Mouse (Mus musculus) brain, adult 2 months (tissue): ENCODE results near the gene Pgghg.
"Not testable (repeated sequence)": the region's sequence is repeated elsewhere in the genome, so short reads cannot be mapped to it uniquely, and the experiment has no call there.

ENCODE experiments used
- DNase-seq: peaks from one replicate; pipeline ENCODE4 v3.0.0; 2011; ENCODE audit warnings: low read depth, low spot score

The Pgghg gene

DNA sequence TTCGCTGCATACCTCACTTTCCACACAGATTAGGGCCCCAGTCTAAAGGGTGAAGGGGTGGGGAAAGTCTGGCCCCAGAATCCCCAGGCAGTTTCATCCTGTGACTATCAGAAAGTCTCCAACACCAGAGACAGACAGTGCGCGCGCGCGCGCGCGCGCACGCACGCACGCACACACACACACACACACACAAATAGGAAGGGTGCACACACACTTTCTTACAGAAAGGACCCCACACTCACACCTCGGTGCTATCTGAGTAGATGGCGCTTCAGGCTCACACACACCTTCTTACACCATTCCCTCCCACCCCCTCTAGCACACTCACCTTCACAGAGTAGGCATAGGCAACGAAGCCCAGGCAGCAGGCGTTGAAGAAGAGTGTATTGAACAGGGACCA is 14.2 kb downstream of the Pgghg start:
- DNase-seq = no peak

GRCm38 (mm10) chr7:140955758-140956555 is 14.8 kb downstream of the Pgghg start, which contains the start of the genes Gm45717 and Ifitm2:
Gene Gm45717, minus strand, starts transcription at chr7:140955937.
Gene Ifitm2, minus strand, starts transcription at chr7:140955987.
- DNase-seq = peak; percentile 83

- DNase-seq = no peak
Observed at GRCm38 (mm10) chr7:140956556-140956869, 15.3 kb downstream of the Pgghg start.

- DNase-seq = peak; percentile 57
Observed at GRCm38 (mm10) chr7:140959181-140959901, 18.1 kb downstream of the Pgghg start.

DNA sequence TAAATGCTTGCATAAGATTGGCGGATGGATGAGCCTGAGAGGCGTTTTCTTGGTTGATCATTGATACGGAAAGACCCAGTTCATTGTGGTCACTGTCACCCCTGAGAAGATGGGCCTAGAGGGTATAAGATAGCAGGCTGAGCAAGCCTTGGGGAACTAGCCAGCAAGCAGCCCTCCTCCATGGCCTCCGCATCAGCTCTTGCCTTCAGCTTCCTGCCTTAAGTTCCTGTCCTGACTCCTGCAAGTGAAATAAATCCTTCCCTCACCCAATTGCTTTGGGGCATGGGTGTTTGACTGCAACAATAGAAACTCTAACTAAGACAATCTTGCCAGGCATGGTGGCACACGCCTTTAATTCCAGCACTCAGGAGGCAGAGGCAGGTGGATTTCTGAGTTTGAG is 18.8 kb downstream of the Pgghg start:
- DNase-seq = no peak

- DNase-seq = no peak
Observed at GRCm38 (mm10) chr7:140961416-140961815, 20.2 kb downstream of the Pgghg start.

GRCm38 (mm10) chr7:140962733-140963132 is 21.5 kb downstream of the Pgghg start:
- no peak for DNase-seq

DNA sequence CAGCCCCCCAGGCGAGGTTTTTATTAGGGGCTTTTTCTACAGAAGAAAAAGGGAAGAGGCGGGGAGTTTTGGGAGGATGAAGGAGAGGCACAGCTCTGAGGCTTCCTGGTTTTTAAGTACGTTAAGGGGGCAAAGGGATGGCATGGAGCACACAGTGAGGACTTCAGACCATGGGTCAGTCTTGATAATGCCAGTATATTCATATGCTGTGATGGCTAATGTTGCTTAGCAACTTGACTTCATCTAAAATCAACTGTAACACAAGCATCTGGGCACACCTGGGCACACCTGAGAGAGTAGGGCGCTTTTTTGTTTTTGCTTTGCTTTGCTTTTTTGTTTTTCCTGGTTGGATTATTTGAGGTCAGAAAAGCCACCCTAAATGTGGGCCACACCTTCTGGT is 25.7 kb downstream of the Pgghg start, which contains the start of gene Ifitm1:
TSS of gene Ifitm1 (plus strand) at position 301 of the 400 bp plus-strand sequence.
- DNase-seq = no peak

DNA sequence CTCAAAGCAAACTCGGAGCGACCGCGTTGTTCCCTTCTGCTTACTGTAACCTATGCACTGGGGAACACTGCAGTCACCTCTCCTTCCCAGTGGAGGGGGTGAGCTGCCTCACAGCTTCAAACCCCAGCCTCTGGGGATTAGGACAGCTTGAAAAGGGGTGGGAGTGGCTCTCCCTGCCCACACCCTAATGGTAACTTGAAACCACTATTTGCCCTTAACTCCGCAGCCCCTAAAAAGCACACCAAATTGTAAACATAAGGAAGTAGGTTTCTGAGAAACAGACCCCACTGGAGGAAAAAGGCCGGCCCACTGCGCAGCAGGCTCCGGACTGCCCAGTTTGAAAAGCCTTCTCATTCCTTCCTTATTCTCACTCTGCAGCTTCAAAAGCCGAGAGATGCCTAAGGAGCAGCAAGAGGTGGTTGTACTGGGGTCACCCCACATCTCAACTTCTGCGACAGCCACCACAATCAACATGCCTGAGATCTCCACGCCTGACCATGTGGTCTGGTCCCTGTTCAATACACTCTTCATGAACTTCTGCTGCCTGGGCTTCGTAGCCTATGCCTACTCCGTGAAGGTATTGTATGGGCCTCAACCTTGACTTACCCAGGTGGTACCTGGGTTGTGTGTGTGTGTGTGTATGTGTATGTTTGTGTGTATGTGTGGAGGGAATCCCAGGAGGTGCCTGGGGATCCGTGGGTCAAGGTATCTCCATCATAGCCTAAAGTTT is 26.8 kb downstream of the Pgghg start:
- DNase-seq = no peak

DNA sequence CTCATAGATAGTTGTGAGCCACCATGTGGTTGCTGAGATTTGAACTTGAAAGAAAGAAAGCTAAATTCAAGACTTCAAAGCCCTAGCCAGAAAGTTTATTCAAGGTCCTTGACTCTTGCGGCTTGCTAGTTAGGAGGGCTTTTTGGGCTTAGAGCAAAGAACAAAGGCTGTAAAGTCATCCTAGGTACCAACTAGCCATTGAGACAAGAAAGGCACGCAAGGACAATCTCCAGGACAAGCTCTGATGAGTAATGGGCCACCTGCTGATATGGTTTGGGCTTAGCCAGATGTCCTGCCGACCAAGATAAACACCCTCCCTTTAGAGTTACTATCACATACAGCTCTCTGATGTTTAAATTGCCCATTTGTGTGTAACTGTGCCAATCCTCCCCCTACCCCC is 27.5 kb downstream of the Pgghg start:
- not testable (repeated sequence) for DNase-seq

DNA sequence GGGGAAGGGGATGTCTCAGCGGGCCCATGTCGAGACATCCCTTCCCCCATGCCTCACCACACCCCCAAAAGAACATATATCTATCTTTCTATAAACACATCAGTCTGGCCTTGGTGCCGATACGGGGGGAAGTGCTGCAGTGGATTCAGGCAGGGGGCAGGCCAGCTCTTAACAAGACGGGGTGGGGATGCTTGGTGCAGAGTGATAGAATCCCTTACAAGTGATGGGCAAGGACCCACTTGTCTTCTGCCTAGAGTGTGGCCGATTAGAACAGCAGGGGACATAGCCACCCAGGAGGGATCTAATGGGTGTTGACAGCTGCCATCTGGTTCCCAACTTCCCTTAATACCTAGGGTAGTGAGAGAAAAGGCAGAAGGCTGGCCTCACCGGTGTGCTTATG is 29.7 kb downstream of the Pgghg start:
- no peak for DNase-seq

DNA sequence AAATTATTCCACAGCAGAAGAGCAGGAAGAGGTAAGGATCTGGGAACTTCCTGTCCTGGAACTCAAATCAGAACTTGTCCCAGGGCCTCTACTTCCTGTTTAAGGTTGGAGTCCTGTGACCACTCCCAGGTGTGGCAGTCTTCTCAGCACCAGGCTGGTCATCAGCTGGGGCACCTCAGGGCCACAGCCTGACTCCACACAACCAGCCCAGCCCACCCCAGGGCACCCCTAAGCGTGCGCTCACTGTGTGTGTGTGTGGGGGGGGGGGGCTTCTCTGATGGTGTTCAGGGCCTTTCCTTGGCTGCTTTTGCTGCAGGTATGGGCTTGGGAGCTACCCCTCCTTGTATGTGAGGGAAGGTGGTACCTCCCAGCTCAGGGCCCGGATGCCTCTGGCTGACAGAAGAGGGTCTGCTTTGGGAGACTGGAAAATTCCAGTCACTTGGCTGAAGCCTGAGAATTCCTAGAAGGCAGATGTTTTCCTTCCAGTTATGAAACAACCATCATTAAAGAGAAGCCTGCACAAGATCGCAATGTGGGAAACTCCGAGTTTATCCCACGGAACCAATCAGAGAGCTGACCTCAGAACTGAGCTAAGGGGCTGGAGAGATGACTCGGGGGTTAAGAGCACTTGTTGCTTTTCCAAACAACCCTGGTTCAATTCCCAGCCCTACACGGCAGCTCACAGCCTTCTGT is 30.4 kb downstream of the Pgghg start:
- no peak for DNase-seq

DNA sequence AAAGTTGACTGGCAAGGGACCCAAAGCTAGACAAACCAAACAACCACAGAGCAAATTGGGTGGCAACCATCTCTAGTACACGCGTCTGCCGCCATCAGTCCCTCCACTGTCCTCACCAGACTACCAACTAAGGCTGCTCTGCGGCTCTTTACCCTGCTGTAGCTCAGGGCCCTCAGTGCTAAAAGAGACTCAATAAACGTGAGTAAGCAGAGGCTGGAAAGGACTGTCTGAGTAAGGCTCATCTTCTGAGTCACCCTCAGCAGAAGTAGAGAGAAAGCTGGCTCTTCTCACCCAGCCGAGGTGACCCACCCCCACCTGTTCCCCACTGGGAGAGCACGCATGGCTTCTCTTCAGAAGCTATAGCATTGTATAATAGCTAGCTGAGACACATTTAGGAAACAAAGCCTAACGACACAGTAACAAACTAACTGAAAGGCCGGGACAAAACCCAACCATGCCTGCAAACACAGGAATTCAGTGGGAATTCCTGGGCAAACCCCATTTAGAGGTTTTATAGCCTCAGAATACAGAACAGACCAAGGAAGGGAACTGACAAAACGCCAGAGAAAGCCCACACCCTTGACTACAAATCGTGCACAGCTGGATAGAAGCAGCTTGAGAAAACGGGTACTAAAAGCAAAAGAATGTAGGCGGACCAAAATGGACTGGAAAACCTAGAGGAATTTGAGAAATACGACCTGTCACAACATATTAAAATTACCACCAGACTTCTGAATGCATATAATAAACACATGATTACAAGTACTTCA is 32.4 kb downstream of the Pgghg start:
- peak; percentile 80 for DNase-seq

- DNase-seq = no peak
Observed at GRCm38 (mm10) chr7:140974940-140975339, 33.7 kb downstream of the Pgghg start.

DNA sequence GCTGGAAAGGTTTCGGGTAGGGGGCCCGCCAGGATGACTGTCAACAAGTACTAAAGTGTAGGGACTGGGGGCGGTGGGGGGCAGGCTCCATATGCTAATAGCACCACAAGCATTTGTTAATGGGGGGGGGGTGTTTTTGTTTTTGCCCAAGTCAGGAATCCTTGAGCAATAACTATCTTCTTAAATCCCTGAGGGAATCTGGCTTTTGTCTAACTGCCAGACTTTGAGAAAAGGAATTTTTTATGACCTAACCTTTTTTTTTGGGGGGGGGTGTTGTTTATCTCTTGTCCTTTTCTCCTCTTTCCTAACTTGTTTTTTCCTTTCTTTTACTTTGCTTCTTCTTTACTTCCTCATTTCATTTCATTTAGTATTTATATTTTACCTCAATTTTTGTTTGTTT is 34.3 kb downstream of the Pgghg start:
- DNase-seq = no peak

DNA sequence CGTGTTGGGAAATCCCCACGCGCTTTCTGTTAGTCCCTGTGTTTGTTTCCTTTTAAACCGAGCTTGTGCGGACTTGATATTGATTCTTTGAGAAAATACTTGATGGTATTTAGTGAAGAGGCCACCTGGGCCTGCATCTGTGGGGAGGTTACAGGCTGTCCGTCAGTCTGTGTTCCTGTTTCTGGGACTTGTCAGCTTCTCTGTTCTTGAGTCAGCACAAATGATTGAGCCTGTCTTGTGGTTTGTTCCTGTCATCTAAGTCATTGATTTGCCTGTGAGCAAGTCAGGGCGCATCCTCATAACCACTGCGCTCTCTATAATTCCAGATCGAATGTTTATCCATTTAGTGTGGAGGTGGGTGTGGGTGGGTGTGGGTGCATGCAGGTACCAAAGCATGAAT is 35.5 kb downstream of the Pgghg start:
- not testable (repeated sequence) for DNase-seq

GRCm38 (mm10) chr7:140981704-140982103 is 40.5 kb downstream of the Pgghg start:
- no peak for DNase-seq

GRCm38 (mm10) chr7:140982971-140983370 is 41.8 kb downstream of the Pgghg start:
- DNase-seq = no peak

DNA sequence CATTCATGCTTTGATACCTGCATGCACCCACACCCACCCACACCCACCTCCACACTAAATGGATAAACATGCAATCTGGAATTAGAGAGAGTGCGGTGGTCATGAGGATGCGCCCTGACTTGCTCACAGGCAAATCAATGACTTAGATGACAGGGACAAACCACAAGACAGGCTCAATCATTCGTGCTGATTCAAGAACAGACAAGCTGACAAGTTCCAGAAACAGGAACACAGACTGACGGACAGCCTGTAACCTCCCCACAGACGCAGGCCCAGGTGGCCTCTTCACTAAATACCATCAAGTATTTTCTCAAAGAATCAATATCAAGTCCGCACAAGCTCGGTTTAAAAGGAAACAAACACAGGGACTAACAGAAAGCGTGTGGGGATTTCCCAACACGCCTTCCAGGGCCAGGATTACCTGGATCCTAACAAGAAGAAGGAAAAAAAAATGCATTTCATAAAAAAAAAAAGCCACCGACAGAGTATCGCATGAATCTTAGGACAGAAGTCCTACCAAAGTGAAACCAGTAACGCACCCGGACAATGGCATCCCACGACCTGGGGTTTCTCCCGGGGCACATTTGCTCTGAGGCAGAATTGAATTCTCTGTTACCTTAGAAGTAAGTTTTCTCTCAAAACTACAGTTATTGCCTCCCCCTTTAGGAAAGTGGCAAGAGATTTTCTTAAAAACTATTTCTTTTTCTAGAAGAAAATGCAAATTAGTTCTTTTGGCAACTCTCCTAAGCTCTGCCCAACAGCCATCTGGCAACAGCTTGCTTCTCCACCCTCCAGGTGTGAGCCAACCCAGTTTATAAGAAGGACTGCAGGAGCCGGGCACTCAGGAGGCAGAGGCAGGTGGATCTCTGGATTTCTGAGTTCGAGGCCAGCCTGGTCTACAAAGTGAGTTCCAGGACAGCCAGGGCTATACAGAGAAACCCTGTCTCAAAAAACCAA is 46.3 kb downstream of the Pgghg start:
- peak; percentile 79 for DNase-seq

GRCm38 (mm10) chr7:140989022-140989421 is 47.8 kb downstream of the Pgghg start:
- peak; percentile 18 for DNase-seq
